Mouse (Mus musculus) splenic B cell, adult 2 months (primary cell): ENCODE results near the gene Mepe.

Source experiments
- DNase-seq: peaks from one replicate; pipeline ENCODE4 v3.0.0-alpha.2; 2011; ENCODE audit warnings: low read depth, low spot score
- H3K27me3 ChIP-seq: 2 replicates; pipeline ENCODE4 v1.6.1; 2012; ENCODE audit warnings: mild to moderate bottlenecking, low read length, moderate library complexity, mixed read lengths; ENCODE audit not compliant: control insufficient read depth, poor library complexity, insufficient read depth, severe bottlenecking
- H3K36me3 ChIP-seq: 2 replicates; pipeline ENCODE4 v1.6.1; 2012; ENCODE audit warnings: mild to moderate bottlenecking, low read length, moderate library complexity, mixed read lengths; ENCODE audit not compliant: control insufficient read depth, poor library complexity, insufficient read depth, severe bottlenecking

Mepe gene

GRCm38 (mm10) chr5:104375132-104375531, 50.0 kb downstream of the Mepe start:
- no peak for DNase-seq
- H3K36me3 ChIP-seq, result no peaks in the 10 kb centered on the region
- no peaks in the 10 kb centered on the region for H3K27me3 ChIP-seq

- no peaks in the 10 kb centered on the region for H3K36me3 ChIP-seq
- DNase-seq, result no peak
- no peaks in the 10 kb centered on the region for H3K27me3 ChIP-seq
These were observed 51.8 kb downstream of the Mepe start for GRCm38 (mm10) chr5:104376890-104377289.

GRCm38 (mm10) chr5:104380574-104380973, 55.4 kb downstream of the Mepe start:
- no peak for DNase-seq

GRCm38 (mm10) chr5:104381671-104382070, 56.5 kb downstream of the Mepe start:
- no peak for DNase-seq
- Histone ChIP-seq H3K27me3 (no peaks in the 10 kb centered on the region), H3K36me3 (no peaks in the 10 kb centered on the region)

More at GRCm38 (mm10) chr5:104380574-104380973, 55.4 kb downstream of the Mepe start:
- no peaks in the 10 kb centered on the region for H3K27me3 ChIP-seq
- H3K36me3 ChIP-seq, result no peaks in the 10 kb centered on the region

GRCm38 (mm10) chr5:104384540-104384939, 59.4 kb downstream of the Mepe start:
- Histone ChIP-seq H3K36me3 (no peaks in the 10 kb centered on the region), H3K27me3 (no peaks in the 10 kb centered on the region)
- no peak for DNase-seq

- Histone ChIP-seq H3K36me3 (no peaks in the 10 kb centered on the region), H3K27me3 (no peaks in the 10 kb centered on the region)
- DNase-seq, result no peak
These were observed 60.4 kb downstream of the Mepe start for GRCm38 (mm10) chr5:104385521-104385920.

- no peaks in the 10 kb centered on the region for H3K36me3 ChIP-seq
- no peaks in the 10 kb centered on the region for H3K27me3 ChIP-seq
- no peak for DNase-seq
These were observed 61.8 kb downstream of the Mepe start for GRCm38 (mm10) chr5:104386908-104387307.
